Mouse (Mus musculus) liver, postnatal 0 days (tissue): ENCODE data around the gene Pdcl3.

Experiments
- CTCF ChIP-seq: sonication (generic); IDR thresholded peaks from 2 replicates; pipeline ENCODE4 v1.5.1; 2016; ENCODE audit warnings: antibody characterized with exemption, low read depth
- EP300 ChIP-seq: IDR thresholded peaks from 2 replicates; pipeline ENCODE4 v1.6.1; 2016; ENCODE audit warnings: antibody characterized with exemption, low read depth, mild to moderate bottlenecking

DNA sequence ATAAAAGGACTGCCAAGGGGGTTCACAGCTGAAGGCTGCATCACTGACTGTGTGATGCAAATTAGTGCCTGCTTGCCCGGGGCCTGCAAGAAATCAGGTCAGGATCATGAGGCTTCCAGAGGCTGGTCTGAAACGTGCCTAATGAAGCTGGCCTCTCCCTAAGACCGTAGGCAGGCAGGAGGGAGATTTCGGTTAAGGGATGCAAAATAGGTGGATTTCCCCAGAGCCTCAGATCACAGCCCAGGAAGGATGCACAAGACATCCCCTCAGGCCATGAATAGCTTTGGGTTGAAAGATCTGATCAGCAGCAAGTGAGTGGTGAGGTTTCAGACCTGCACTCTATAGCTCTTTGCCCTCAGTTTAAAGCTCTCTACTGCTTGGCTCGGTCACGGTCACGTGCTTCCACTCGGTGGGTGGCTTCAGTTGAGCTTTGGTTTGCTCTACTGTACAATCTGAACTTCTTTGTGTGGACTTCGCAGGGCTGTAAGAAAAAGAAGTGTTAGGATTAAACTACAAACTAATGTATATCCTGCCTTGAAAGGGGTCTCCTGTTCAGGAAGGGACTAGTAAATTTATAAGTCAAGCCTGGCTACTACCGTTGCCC lies 20.4 kb downstream of the Pdcl3 start:
- TF ChIP-seq CTCF, result no peak
- no peak for TF ChIP-seq EP300
